In the genomic region with DNA sequence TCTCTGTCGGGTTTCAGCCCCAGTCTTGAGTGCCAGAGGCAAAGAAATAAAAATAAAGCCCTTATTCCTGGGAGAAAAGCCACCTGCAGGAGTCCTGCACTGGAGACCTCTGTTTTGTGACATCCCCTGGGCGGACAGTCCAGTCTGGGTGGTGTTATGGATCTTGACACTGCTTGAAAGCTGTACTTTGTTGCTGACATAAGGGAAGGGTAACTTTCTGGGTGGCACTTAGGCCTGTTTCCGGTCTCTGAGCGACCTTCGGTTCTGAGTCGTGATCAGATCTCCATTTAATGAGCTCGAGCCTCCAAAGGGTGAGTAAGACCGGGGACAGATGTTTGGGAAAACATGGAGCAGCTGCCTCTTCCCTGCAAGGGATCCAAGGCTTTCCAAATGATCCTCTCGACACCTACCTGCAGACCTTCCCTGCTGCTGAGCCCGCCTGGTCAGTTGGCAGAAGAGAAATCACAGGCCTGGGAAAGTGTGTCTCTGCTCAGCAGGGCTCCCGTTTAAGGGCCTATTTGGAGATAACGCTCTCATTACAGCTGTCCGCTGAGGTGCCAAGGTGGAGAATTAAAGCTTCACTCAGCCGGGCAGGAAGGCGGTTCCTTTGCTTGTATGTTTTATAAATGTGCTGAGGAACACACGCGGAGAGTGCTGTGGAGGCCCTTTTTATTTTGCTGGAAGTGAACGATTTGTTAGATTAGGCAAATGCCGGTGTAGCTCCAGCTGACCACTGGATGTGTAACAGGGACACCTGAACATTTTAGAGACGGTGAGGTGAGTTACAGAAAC, we compare ENCODE assay signal across 8 mouse cellular contexts. TPM values are rescaled to one million over a fixed set of nuclear protein-coding genes. Genes with fewer than 3 reads are reported as not detected.
A peak's percentile ranks its signal among the peaks of the same experiment; 100 is the strongest.
DNase-seq lines count a peak whose midpoint lies in the region; ATAC-seq and TF ChIP-seq lines count a peak whose summit lies in the region.

No protein-coding gene starts in this region.

- no peaks in the 10 kb centered on the region for H3K36me3 ChIP-seq in kidney, embryonic 16.5 days (ENCODE audit: insufficient read depth, low read length)
- no peaks in the 10 kb centered on the region for H3K36me3 ChIP-seq in forebrain, postnatal 0 days (ENCODE audit: insufficient read depth)

- H3K9me3 ChIP-seq in kidney, embryonic 16.5 days (ENCODE audit: low read length), result no peaks in the 10 kb centered on the region
- no peaks in the 10 kb centered on the region for H3K9me3 ChIP-seq in forebrain, postnatal 0 days (ENCODE audit: low read length)

- DNase-seq in kidney, postnatal 36 days, result no peak
- DNase-seq in brain, embryonic 14.5 days (ENCODE audit: low read depth), result peak; percentile 55
- no peak for DNase-seq in forebrain, postnatal 0 days
- DNase-seq in right cerebral cortex, postnatal 25 days, result no peak
- no peak for DNase-seq in left cerebral cortex, adult 8-10 months (ENCODE audit: low spot score in 2 of 2)
- no peak for DNase-seq in gastrocnemius, postnatal 4 days (ENCODE audit: low spot score in 2 of 2)

- H3K27me3 ChIP-seq in kidney, embryonic 16.5 days (ENCODE audit: insufficient read depth, low read length), result no peaks in the 10 kb centered on the region
- no peaks in the 10 kb centered on the region for H3K27me3 ChIP-seq in forebrain, postnatal 0 days (ENCODE audit: insufficient read depth, low read length)

- WGBS in kidney, embryonic 16.5 days, result 53% methylated on average over 20 of the region's 20 CpGs
- WGBS in forebrain, postnatal 0 days, result 70% methylated on average over 20 of the region's 20 CpGs

- no peak overlapping the region for H3K9ac ChIP-seq in kidney, embryonic 16.5 days (replicated peaks; ENCODE audit: low read length)
- 0 out of 2 replicates have a peak overlapping the region, but pooled peaks have one; percentile 76 for H3K9ac ChIP-seq in forebrain, postnatal 0 days

- H3K4me3 ChIP-seq in kidney, embryonic 16.5 days (ENCODE audit: low read length), result peak overlapping the region; percentile 70
- H3K4me3 ChIP-seq in forebrain, postnatal 0 days (ENCODE audit: low read depth, low read length), result peak overlapping the region; percentile 75

- peak; percentile 52 for ATAC-seq in kidney, embryonic 16.5 days (ENCODE audit: low FRiP score, low TSS enrichment)
- ATAC-seq in forebrain, postnatal 0 days, result no peak; the same call in 1 of the 2 replicates
- ATAC-seq in megakaryocyte, adult 5-6 weeks (ENCODE audit: poor library complexity, severe bottlenecking), result peak; percentile 24

- TF ChIP-seq POLR2A in brain, embryonic 14.5 days (IDR thresholded peaks at IDR 0.05; ENCODE audit: borderline replicate concordance, extremely low read depth, insufficient read depth, insufficient read length, poor library complexity, severe bottlenecking), result no peak

- H3K4me1 ChIP-seq in kidney, embryonic 16.5 days (ENCODE audit: insufficient read depth, low read length), result peaks cover 12% of the 10 kb centered on the region
- H3K4me1 ChIP-seq in forebrain, postnatal 0 days (ENCODE audit: insufficient read depth), result no peaks in the 10 kb centered on the region

- H3K4me2 ChIP-seq in kidney, embryonic 16.5 days (replicated peaks; ENCODE audit: low read depth, low read length), result peak overlapping the region; percentile 75
- H3K4me2 ChIP-seq in forebrain, postnatal 0 days (ENCODE audit: low read depth), result peak overlapping the region; percentile 64

- H3K27ac ChIP-seq in kidney, embryonic 16.5 days (ENCODE audit: low read length), result no peak overlapping the region; the same call in 1 of the 2 replicates
- H3K27ac ChIP-seq in forebrain, postnatal 0 days (ENCODE audit: low read depth, low read length), result no peak overlapping the region

- TF ChIP-seq CTCF in brain, embryonic 14.5 days (IDR thresholded peaks at IDR 0.05; ENCODE audit: borderline replicate concordance, extremely low read depth, insufficient read depth, insufficient read length), result no peak
- no peak for TF ChIP-seq CTCF in forebrain, postnatal 0 days (IDR thresholded peaks at IDR 0.05; ENCODE audit: low read depth)

RNA-seq across cellular contexts. Expression of gene Cmc1, which starts 0.6 kb away (rescaled TPM):
- polyA plus RNA-seq in kidney, embryonic 16.5 days (2015; fragmentation: Nextera tagmentation; extraction: Ambion mirVana), result 39.2 and 40.2 TPM in 2 replicates
- polyA plus RNA-seq in brain, embryonic 14.5 days (2012; rRNA removed), result 10.1 and 10.7 TPM in 2 replicates
- total RNA-seq in forebrain, postnatal 0 days (2014; rRNA removed), result 6.8 and 8.5 TPM in 2 replicates
- polyA plus RNA-seq in forebrain, postnatal 0 days (2015; fragmentation: Nextera tagmentation; extraction: Ambion mirVana), result 46.0 and 49.8 TPM in 2 replicates
- 46.5 and 55.2 TPM in 2 replicates for total RNA-seq in megakaryocyte, adult 5-6 weeks (2015)
- total RNA-seq in megakaryocyte, adult 5-6 weeks (2017), result 38.6 and 41.7 TPM in 2 replicates
- 10 to 100 TPM; 14.8 to 22.7 (median 16.7) TPM for total RNA-seq in left cerebral cortex, adult 8-10 months (2022)
- total RNA-seq in gastrocnemius, postnatal 4 days (2021), result 10 to 100 TPM; 20.5 to 22.4 TPM
